Mouse (Mus musculus): ENCODE data around the gene Akap13.
"Not testable (repeated sequence)": the region's sequence is repeated elsewhere in the genome, so short reads cannot be mapped to it uniquely, and the experiment has no call there.

- TF ChIP-seq CTCF (IDR thresholded peaks at IDR 0.05; ENCODE audit: control insufficient read depth, insufficient read depth, low read length); POLR2A (IDR thresholded peaks at IDR 0.05; ENCODE audit: borderline replicate concordance, control insufficient read depth, low read depth, low read length): not testable (repeated sequence)
Observed at GRCm38 (mm10) chr7:75788801-75789135, 333.4 kb downstream of the Akap13 start.

All from bone marrow, adult 2 months (tissue).